Comparison of ENCODE assay signal across 17 mouse cellular contexts in the genomic region with DNA sequence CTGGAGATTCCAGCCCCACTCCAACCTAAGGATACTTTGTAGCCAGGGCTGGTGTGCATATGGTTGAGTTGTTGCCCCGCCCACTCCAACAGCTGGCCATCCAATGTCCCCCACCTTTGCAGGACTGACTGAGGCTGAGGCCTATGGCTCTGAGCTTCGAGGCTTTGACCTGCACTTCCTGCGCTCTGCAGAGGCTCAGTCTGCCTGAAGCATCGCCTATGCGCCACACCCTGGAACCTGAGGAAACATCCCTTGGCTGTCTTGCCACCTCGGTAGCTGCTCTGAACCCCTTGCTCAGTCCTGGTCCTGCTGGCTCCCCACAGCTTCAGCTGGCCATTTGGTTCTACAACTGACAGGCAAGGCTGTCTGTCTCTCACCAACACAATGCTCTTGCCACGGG. TPM values are rescaled to one million over a fixed set of nuclear protein-coding genes. Genes with fewer than 3 reads are reported as not detected.
DNase-seq lines count a peak whose midpoint lies in the region; ATAC-seq lines count a peak whose summit lies in the region.
"Had no signal": no experiment of that assay in that cellular context is flagged by ENCODE, and none has a peak within 500 bp of the region (broad histone marks: within the 10 kb centered on the region; RNA-seq: fewer than 3 reads in every experiment).

No protein-coding gene starts in this region.

- no peak overlapping the region for H3K9ac ChIP-seq in kidney, embryonic 16.5 days (replicated peaks; ENCODE audit: low read length)
- H3K9ac ChIP-seq in limb, embryonic 11.5 days (ENCODE audit: low read length): peak overlapping the region; percentile 7; the same call in 1 of the 2 replicates
- H3K9ac ChIP-seq: embryonic facial prominence, embryonic 12.5 days; forebrain, embryonic 13.5 days; midbrain, embryonic 13.5 days had no signal

- 66% methylated on average over 7 of the region's 7 CpGs for WGBS in heart, embryonic 10.5 days
- whole genome bisulfite sequencing in kidney, embryonic 16.5 days: 54% methylated on average over 7 of the region's 7 CpGs
- 45% methylated on average over 7 of the region's 7 CpGs for WGBS in limb, embryonic 11.5 days

- peak overlapping the region; percentile 70 for H3K27ac ChIP-seq in heart, embryonic 10.5 days
- no peak overlapping the region for H3K27ac ChIP-seq in kidney, embryonic 16.5 days (ENCODE audit: low read length)
- no peak overlapping the region for H3K27ac ChIP-seq in limb, embryonic 11.5 days (replicated peaks; ENCODE audit: low read depth, low read length)
- H3K27ac ChIP-seq: embryonic facial prominence, embryonic 12.5 days; forebrain, embryonic 13.5 days; left cerebral cortex, adult 2 months; midbrain, embryonic 13.5 days had no signal

- peaks cover 77% of the 10 kb centered on the region for H3K4me1 ChIP-seq in heart, embryonic 10.5 days
- H3K4me1 ChIP-seq in kidney, embryonic 16.5 days (ENCODE audit: insufficient read depth, low read length): peaks cover 58% of the 10 kb centered on the region
- H3K4me1 ChIP-seq in limb, embryonic 11.5 days (ENCODE audit: control insufficient read depth, insufficient read depth, low read length): peaks cover 36% of the 10 kb centered on the region

- H3K4me2 ChIP-seq in kidney, embryonic 16.5 days (replicated peaks; ENCODE audit: low read depth, low read length): no peak overlapping the region
- H3K4me2 ChIP-seq in limb, embryonic 11.5 days (ENCODE audit: low read depth, severe bottlenecking): no peak overlapping the region
- H3K4me2 ChIP-seq: embryonic facial prominence, embryonic 12.5 days; forebrain, embryonic 13.5 days; liver, embryonic 11.5 days; midbrain, embryonic 13.5 days had no signal

- peaks cover 38% of the 10 kb centered on the region for H3K27me3 ChIP-seq in heart, embryonic 10.5 days (ENCODE audit: insufficient read depth, poor library complexity, severe bottlenecking)
- no peaks in the 10 kb centered on the region for H3K27me3 ChIP-seq in kidney, embryonic 16.5 days (ENCODE audit: insufficient read depth, low read length)
- no peaks in the 10 kb centered on the region for H3K27me3 ChIP-seq in limb, embryonic 11.5 days (ENCODE audit: control insufficient read depth, insufficient read depth, low read length)
- H3K27me3 ChIP-seq: forebrain, embryonic 13.5 days had no signal

- no peaks in the 10 kb centered on the region for H3K9me3 ChIP-seq in heart, embryonic 10.5 days
- no peaks in the 10 kb centered on the region for H3K9me3 ChIP-seq in kidney, embryonic 16.5 days (ENCODE audit: low read length)
- no peaks in the 10 kb centered on the region for H3K9me3 ChIP-seq in limb, embryonic 11.5 days (ENCODE audit: control insufficient read depth, low read length)
- H3K9me3 ChIP-seq: embryonic facial prominence, embryonic 12.5 days; forebrain, embryonic 13.5 days; midbrain, embryonic 13.5 days had no signal

- no peaks in the 10 kb centered on the region for H3K36me3 ChIP-seq in heart, embryonic 10.5 days
- no peaks in the 10 kb centered on the region for H3K36me3 ChIP-seq in kidney, embryonic 16.5 days (ENCODE audit: insufficient read depth, low read length)
- H3K36me3 ChIP-seq in limb, embryonic 11.5 days (ENCODE audit: control insufficient read depth, insufficient read depth, low read length): no peaks in the 10 kb centered on the region
- H3K36me3 ChIP-seq: embryonic facial prominence, embryonic 12.5 days; G1E; midbrain, embryonic 13.5 days had no signal

- intact Hi-C loops in heart, postnatal 14 days (cut with DNase I): no loop called here

- no peak overlapping the region for H3K4me3 ChIP-seq in heart, embryonic 10.5 days
- H3K4me3 ChIP-seq in kidney, embryonic 16.5 days (ENCODE audit: low read length): no peak overlapping the region
- H3K4me3 ChIP-seq in limb, embryonic 11.5 days (ENCODE audit: low read depth, low read length): no peak overlapping the region
- H3K4me3 ChIP-seq: embryonic facial prominence, embryonic 12.5 days; forebrain, embryonic 13.5 days; left cerebral cortex, adult 2 months; midbrain, embryonic 13.5 days had no signal

- no peak for DNase-seq in heart, embryonic 10.5 days (ENCODE audit: low spot score)
- no peak for DNase-seq in heart, postnatal 14 days
- DNase-seq in kidney, adult 18-20 months: no peak
- DNase-seq in CD4-positive, CD25-positive, alpha-beta regulatory T cell, adult 2 months (ENCODE audit: low read depth, low spot score): peak; percentile 62
- no peak for DNase-seq in limb, embryonic 11.5 days (ENCODE audit: low spot score)
- no peak for DNase-seq in left cerebral cortex, adult 11 months (ENCODE audit: low spot score)
- no peak for DNase-seq in adrenal gland, postnatal 10 days
- DNase-seq: adrenal gland, postnatal 36 days; cerebellum, postnatal 25 days; thymus, postnatal 4 days had no signal

- ATAC-seq in kidney, embryonic 16.5 days (ENCODE audit: low FRiP score, low TSS enrichment): 0 out of 2 replicates have a peak, but pooled peaks have one; percentile 16
- no peak for ATAC-seq in limb, embryonic 11.5 days (ENCODE audit: insufficient number of reproducible peaks, low FRiP score, low TSS enrichment, low read depth)
- ATAC-seq: forebrain, embryonic 13.5 days; midbrain, embryonic 13.5 days had no signal

RNA-seq across cellular contexts. Expression of a gene that starts 24.1 kb away (rescaled TPM):
- polyA plus RNA-seq in heart, embryonic 10.5 days (2016; fragmentation: Nextera tagmentation; extraction: Ambion mirVana): 2.0 and 4.6 TPM in 2 replicates
- 10 to 100 TPM; 15.9 to 17.8 TPM for total RNA-seq in heart, postnatal 14 days (2021)
- polyA plus RNA-seq in kidney, embryonic 16.5 days (2015; fragmentation: Nextera tagmentation; extraction: Ambion mirVana): 2.6 and 2.8 TPM in 2 replicates
- polyA plus RNA-seq in limb, embryonic 11.5 days (2014; fragmentation: Nextera tagmentation; extraction: Ambion mirVana): 4.9 and 5.8 TPM in 2 replicates
- 1 to 10 TPM; 2.7 to 5.0 TPM for total RNA-seq in adrenal gland, postnatal 10 days (2021)
- polyA plus RNA-seq: G1E had no signal
